Mouse (Mus musculus) midbrain, embryonic 14.5 days (tissue): ENCODE measurements around the gene Hmcn2. TPM values are rescaled to one million over a fixed set of nuclear protein-coding genes. Genes with fewer than 3 reads are reported as not detected.

Experiments used
- ATAC-seq: fragments of 200-750 bp; cut with Nextera tagmentation; 2 replicates; pipeline ENCODE4 v1.8.0; 2017; ENCODE audit warnings: moderate number of reproducible peaks, moderate library complexity; ENCODE audit not compliant: low FRiP score, low TSS enrichment
- DNase-seq: peaks from one replicate; pipeline ENCODE4 v3.0.0-alpha.2; 2015
- H3K27ac ChIP-seq: fragments of 300-500 bp; sonication (generic); replicated peaks from 2 replicates; pipeline ENCODE4 v1.5.1; 2014; ENCODE audit warnings: mild to moderate bottlenecking, low read depth, low read length, moderate library complexity
- H3K27me3 ChIP-seq: fragments of 300-500 bp; sonication (generic); 2 replicates; pipeline ENCODE4 v1.6.1; 2014; ENCODE audit warnings: low read length, control low read depth, mixed read lengths; ENCODE audit not compliant: control insufficient read depth, insufficient read depth
- H3K36me3 ChIP-seq: fragments of 300-500 bp; sonication (generic); 2 replicates; pipeline ENCODE4 v1.6.1; 2014; ENCODE audit warnings: low read length, control low read depth; ENCODE audit not compliant: control insufficient read depth, insufficient read depth
- H3K4me1 ChIP-seq: fragments of 300-500 bp; sonication (generic); 2 replicates; pipeline ENCODE4 v1.6.1; 2014; ENCODE audit warnings: mild to moderate bottlenecking, antibody characterized with exemption, low read length, control low read depth; ENCODE audit not compliant: control insufficient read depth, insufficient read depth
- H3K4me2 ChIP-seq: fragments of 300-500 bp; sonication (generic); 2 replicates; pipeline ENCODE4 v1.6.1; 2014; ENCODE audit warnings: mild to moderate bottlenecking, low read length, moderate library complexity
- H3K4me3 ChIP-seq: fragments of 300-500 bp; sonication (generic); replicated peaks from 2 replicates; pipeline ENCODE4 v1.5.1; 2014; ENCODE audit warnings: low read depth, low read length
- H3K9ac ChIP-seq: fragments of 300-500 bp; sonication (generic); replicated peaks from 2 replicates; pipeline ENCODE4 v1.6.1; 2014; ENCODE audit warnings: mild to moderate bottlenecking, low read length, moderate library complexity
- H3K9me3 ChIP-seq: fragments of 300-500 bp; sonication (generic); 2 replicates; pipeline ENCODE4 v1.6.1; 2016; ENCODE audit warnings: low read length, control low read depth, mixed read lengths; ENCODE audit not compliant: control insufficient read depth
- whole genome bisulfite sequencing: fragments of 180-500 bp; shearing (Covaris S2); extraction: QIAGEN DNeasy Blood & Tissue Kit; methylation state at CpG from one replicate; pipeline ENCODE4 v1.1.7; 2014; 5-methylcytosine and 5-hydroxymethylcytosine counted together
- polyA plus RNA-seq: library from polyadenylated mRNA; unstranded; fragments of >200 nt; fragmentation: Nextera tagmentation; extraction: Ambion mirVana; gene quantifications from 2 replicates; pipeline ENCODE4 v1.2.1, GENCODE M21; 2014

Hmcn2 gene
- 0.08 and 0.22 TPM in 2 replicates for polyA plus RNA-seq

- 3% methylated on average over 33 of the region's 33 CpGs for WGBS
- ATAC-seq (no peak), DNase-seq (no peak)
- H3K36me3 ChIP-seq = no peaks in the 10 kb centered on the region
- no peak within 1 kb of the TSS for H3K9ac ChIP-seq
- H3K27me3 ChIP-seq = peaks cover 47% of the 10 kb centered on the region
- no peaks in the 10 kb centered on the region for H3K4me1 ChIP-seq
- no peak within 1 kb of the TSS for H3K27ac ChIP-seq
- no peaks in the 10 kb centered on the region for H3K9me3 ChIP-seq
- H3K4me3 ChIP-seq = peak within 1 kb of the TSS; percentile 8; the same call in 1 of the 2 replicates
- peak within 1 kb of the TSS; percentile 34 for H3K4me2 ChIP-seq
These were observed at the start of gene Hmcn2 for GRCm38 (mm10) chr2:31314007-31314465. Gene Hmcn2 (plus strand): TSS chr2:31314415.

GRCm38 (mm10) chr2:31267447-31267846 is 46.8 kb upstream of the Hmcn2 start:
- Histone ChIP-seq H3K4me3 (no peak overlapping the region), H3K9ac (no peak overlapping the region), H3K4me2 (0 out of 2 replicates have a peak overlapping the region, but pooled peaks have one; percentile 3), H3K9me3 (no peaks in the 10 kb centered on the region), H3K27ac (peak overlapping the region; percentile 52; the same call in 1 of the 2 replicates), H3K36me3 (0 out of 2 replicates have a peak, but pooled peaks cover 4% of the 10 kb centered on the region), H3K4me1 (peaks cover 48% of the 10 kb centered on the region), H3K27me3 (no peaks in the 10 kb centered on the region)
- 15% methylated on average over 6 of the region's 6 CpGs for WGBS
- peak; percentile 65 for DNase-seq
- ATAC-seq = 0 out of 2 replicates have a peak, but pooled peaks have one; percentile 35

- Histone ChIP-seq H3K27me3 (no peaks in the 10 kb centered on the region), H3K9me3 (no peaks in the 10 kb centered on the region), H3K4me3 (no peak overlapping the region), H3K9ac (peak overlapping the region; percentile 4; the same call in 1 of the 2 replicates), H3K4me1 (peaks cover 42% of the 10 kb centered on the region), H3K36me3 (0 out of 2 replicates have a peak, but pooled peaks cover 9% of the 10 kb centered on the region), H3K4me2 (no peak overlapping the region), H3K27ac (no peak overlapping the region; the same call in 1 of the 2 replicates)
- ATAC-seq (no peak), DNase-seq (no peak)
- WGBS = 29% methylated on average over 5 of the region's 5 CpGs
These were observed 45.6 kb upstream of the Hmcn2 start for GRCm38 (mm10) chr2:31268631-31269030.

DNA sequence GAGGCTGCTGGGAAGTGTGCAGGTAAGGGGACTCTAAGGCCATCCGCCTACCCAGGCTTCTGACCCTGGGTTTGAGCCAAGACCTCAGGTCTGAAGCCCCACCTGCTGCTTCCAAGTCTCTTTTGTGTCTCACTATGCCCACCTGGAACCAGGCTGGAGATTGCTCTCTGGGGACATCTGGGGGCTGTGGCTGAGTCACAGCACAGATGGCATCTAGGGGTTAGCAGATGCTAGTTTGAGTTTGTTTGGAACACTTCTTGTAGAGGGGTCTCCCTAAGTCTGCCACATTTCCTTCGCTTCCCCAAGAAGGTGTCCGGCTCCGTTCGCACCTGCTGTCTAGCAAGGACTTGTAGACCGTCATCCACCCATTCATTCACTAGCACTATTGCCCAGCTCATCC is 45.0 kb upstream of the Hmcn2 start:
- 0 out of 2 replicates have a peak, but pooled peaks cover 12% of the 10 kb centered on the region for H3K36me3 ChIP-seq
- peaks cover 36% of the 10 kb centered on the region for H3K4me1 ChIP-seq
- H3K4me3 ChIP-seq = no peak overlapping the region
- no peak overlapping the region for H3K27ac ChIP-seq
- DNase-seq (no peak), ATAC-seq (no peak)
- no peaks in the 10 kb centered on the region for H3K9me3 ChIP-seq
- no peak overlapping the region for H3K4me2 ChIP-seq
- no peak overlapping the region for H3K9ac ChIP-seq
- 95% methylated on average over 6 of the region's 6 CpGs for WGBS
- H3K27me3 ChIP-seq = no peaks in the 10 kb centered on the region

DNA sequence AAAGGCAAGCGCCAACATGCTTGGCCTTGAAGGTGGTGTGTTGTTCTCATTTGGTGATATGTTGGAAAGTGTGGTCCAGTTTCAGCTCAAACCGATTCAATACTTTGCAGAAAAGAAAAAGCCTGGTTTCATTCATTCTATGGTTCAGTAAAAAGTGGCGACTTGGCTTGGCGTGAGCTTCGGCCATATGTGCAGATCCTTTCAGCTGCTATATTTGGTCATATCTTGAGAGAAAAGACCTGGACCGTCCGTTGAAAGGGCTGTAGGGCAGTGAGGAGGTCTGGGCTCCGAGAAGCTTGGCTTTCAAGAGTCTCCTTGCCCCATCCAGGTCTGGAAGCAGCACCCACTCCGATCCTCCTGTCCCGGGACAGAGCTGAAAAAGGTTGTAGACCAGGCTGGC is 44.4 kb upstream of the Hmcn2 start:
- no peak for ATAC-seq
- H3K36me3 ChIP-seq = 0 out of 2 replicates have a peak, but pooled peaks cover 12% of the 10 kb centered on the region
- no peak overlapping the region for H3K4me2 ChIP-seq
- no peak overlapping the region for H3K9ac ChIP-seq
- H3K4me1 ChIP-seq = peaks cover 29% of the 10 kb centered on the region
- no peaks in the 10 kb centered on the region for H3K27me3 ChIP-seq
- no peak overlapping the region for H3K4me3 ChIP-seq
- DNase-seq = no peak
- 94% methylated on average over 10 of the region's 10 CpGs for WGBS
- H3K9me3 ChIP-seq = no peaks in the 10 kb centered on the region
- H3K27ac ChIP-seq = no peak overlapping the region

DNA sequence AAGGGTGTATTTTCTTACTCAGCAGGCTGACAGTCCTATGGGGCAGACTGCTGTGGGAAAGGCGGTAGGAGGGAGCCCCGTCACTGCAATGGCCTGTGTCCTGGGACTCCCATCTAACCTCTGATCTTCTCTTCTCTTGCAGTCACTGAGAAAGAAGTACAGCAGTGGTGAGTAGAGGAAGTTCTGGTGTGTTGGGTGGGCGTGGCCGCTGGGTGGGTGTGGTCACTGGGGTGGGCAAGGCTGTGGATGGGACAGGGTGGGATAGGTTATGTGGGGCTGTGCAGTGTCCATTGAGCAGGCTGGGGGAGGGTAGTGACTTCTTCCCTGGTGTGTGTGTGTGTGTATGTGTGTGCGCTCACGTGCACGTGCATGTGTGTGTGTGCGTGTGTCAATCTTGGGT is 43.7 kb upstream of the Hmcn2 start:
- H3K27me3 ChIP-seq = no peaks in the 10 kb centered on the region
- H3K9ac ChIP-seq = no peak overlapping the region
- no peak overlapping the region for H3K4me2 ChIP-seq
- H3K4me3 ChIP-seq = no peak overlapping the region
- peaks cover 14% of the 10 kb centered on the region; the same call in 1 of the 2 replicates for H3K36me3 ChIP-seq
- DNase-seq (no peak), ATAC-seq (no peak)
- H3K9me3 ChIP-seq = no peaks in the 10 kb centered on the region
- H3K4me1 ChIP-seq = peaks cover 23% of the 10 kb centered on the region; the same call in 1 of the 2 replicates
- 96% methylated on average over 8 of the region's 8 CpGs for WGBS
- no peak overlapping the region for H3K27ac ChIP-seq

DNA sequence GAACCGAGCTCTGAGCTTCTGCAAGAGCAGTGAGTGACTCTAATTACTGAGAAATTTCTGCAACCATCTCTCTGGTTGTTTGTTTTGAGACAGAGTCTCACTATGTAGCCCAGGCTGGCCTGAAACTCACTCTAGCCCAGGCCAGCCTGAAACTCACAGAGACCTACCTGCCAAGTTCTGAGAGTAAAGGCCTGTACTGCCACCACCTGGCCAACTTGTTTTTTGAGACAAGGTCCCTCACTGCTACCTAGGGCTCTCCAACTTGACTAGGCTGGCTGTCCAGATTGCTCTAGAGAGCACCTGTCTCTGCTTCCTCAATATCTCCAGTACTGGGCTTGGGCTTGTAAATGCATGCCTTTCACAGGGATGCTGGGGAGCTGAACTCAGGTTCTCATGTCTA is 43.1 kb upstream of the Hmcn2 start:
- DNase-seq (no peak), ATAC-seq (no peak)
- Histone ChIP-seq H3K4me1 (peaks cover 17% of the 10 kb centered on the region; the same call in 1 of the 2 replicates), H3K9me3 (no peaks in the 10 kb centered on the region), H3K27me3 (no peaks in the 10 kb centered on the region), H3K4me3 (no peak overlapping the region), H3K9ac (no peak overlapping the region), H3K4me2 (no peak overlapping the region), H3K27ac (no peak overlapping the region), H3K36me3 (peaks cover 14% of the 10 kb centered on the region; the same call in 1 of the 2 replicates)
- WGBS = 83% methylated on average over 1 of the region's 1 CpGs

- Histone ChIP-seq H3K4me1 (no peaks in the 10 kb centered on the region), H3K9ac (no peak overlapping the region), H3K27ac (no peak overlapping the region), H3K36me3 (peaks cover 23% of the 10 kb centered on the region), H3K27me3 (no peaks in the 10 kb centered on the region), H3K4me3 (no peak overlapping the region), H3K9me3 (no peaks in the 10 kb centered on the region), H3K4me2 (no peak overlapping the region)
- 84% methylated on average over 6 of the region's 6 CpGs for WGBS
- ATAC-seq (no peak), DNase-seq (no peak)
These were observed 39.2 kb upstream of the Hmcn2 start for GRCm38 (mm10) chr2:31274993-31275392.

DNA sequence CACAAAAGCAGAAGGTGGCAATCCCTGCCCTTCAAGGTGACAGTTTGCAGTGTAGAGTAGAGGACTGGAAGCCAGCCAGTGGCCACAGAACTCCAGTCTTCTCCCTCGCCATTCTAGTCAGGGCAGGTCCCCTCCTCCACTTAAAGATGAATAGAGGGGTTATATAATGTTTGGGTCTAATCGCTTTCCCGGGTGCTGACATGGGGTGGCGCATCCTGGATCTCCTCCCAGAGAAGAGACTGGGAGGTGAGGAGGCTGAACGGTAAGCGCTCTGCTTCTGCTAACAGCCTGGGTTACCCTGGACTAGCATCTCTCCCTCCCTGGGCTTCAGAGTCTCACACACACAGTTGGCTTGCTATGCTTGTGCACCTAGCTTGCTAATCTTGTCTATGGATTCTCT is 36.4 kb upstream of the Hmcn2 start:
- no peak overlapping the region for H3K4me3 ChIP-seq
- ATAC-seq (no peak), DNase-seq (no peak)
- WGBS = 74% methylated on average over 6 of the region's 6 CpGs
- H3K9ac ChIP-seq = no peak overlapping the region
- peaks cover 42% of the 10 kb centered on the region for H3K36me3 ChIP-seq
- H3K27ac ChIP-seq = no peak overlapping the region
- no peaks in the 10 kb centered on the region for H3K27me3 ChIP-seq
- no peak overlapping the region for H3K4me2 ChIP-seq
- H3K9me3 ChIP-seq = no peaks in the 10 kb centered on the region
- no peaks in the 10 kb centered on the region for H3K4me1 ChIP-seq
